Mouse (Mus musculus): Measurements from ENCODE around the gene Ccdc103.

The Ccdc103 gene

GRCm38 (mm10) chr11:102890096-102890495, 9.1 kb downstream of the Ccdc103 start:
- DNase-seq (ENCODE audit: low spot score in 2 of 2), result no peak

- peak; percentile 72 to 77 for DNase-seq (ENCODE audit: low spot score in 2 of 2)
Observed at GRCm38 (mm10) chr11:102893015-102893651, 12.1 kb downstream of the Ccdc103 start.

GRCm38 (mm10) chr11:102894716-102895115, 13.7 kb downstream of the Ccdc103 start:
- no peak for DNase-seq (ENCODE audit: low spot score in 2 of 2)

- no peak for DNase-seq (ENCODE audit: low spot score in 2 of 2)
Observed at GRCm38 (mm10) chr11:102895779-102896178, 14.8 kb downstream of the Ccdc103 start.

GRCm38 (mm10) chr11:102896641-102897040, 15.6 kb downstream of the Ccdc103 start:
- no peak for DNase-seq (ENCODE audit: low spot score in 2 of 2)

GRCm38 (mm10) chr11:102898408-102898807, 17.4 kb downstream of the Ccdc103 start:
- DNase-seq (ENCODE audit: low spot score in 2 of 2), result no peak

GRCm38 (mm10) chr11:102900763-102901162, 19.8 kb downstream of the Ccdc103 start, which contains the start of gene Gfap:
Gfap (minus strand) TSS chr11:102900912.
- DNase-seq (ENCODE audit: low spot score in 2 of 2), result peak; percentile 64 to 87

GRCm38 (mm10) chr11:102901199-102901598, 20.2 kb downstream of the Ccdc103 start:
- no peak for DNase-seq (ENCODE audit: low spot score in 2 of 2)

- DNase-seq (ENCODE audit: low spot score in 2 of 2), result no peak
Observed at GRCm38 (mm10) chr11:102902107-102902506, 21.1 kb downstream of the Ccdc103 start.

- no peak for DNase-seq (ENCODE audit: low spot score in 2 of 2)
Observed at GRCm38 (mm10) chr11:102903654-102904053, 22.6 kb downstream of the Ccdc103 start.

GRCm38 (mm10) chr11:102911376-102911775, 30.4 kb downstream of the Ccdc103 start:
- DNase-seq (ENCODE audit: low spot score in 2 of 2), result no peak

GRCm38 (mm10) chr11:102915380-102915779, 34.4 kb downstream of the Ccdc103 start:
- no peak for DNase-seq (ENCODE audit: low spot score in 2 of 2)

GRCm38 (mm10) chr11:102918077-102918476, 37.1 kb downstream of the Ccdc103 start:
- no peak for DNase-seq (ENCODE audit: low spot score in 2 of 2)

GRCm38 (mm10) chr11:102921491-102921890, 40.5 kb downstream of the Ccdc103 start:
- no peak for DNase-seq (ENCODE audit: low spot score in 2 of 2)

- peak; percentile 90 to 95 for DNase-seq (ENCODE audit: low spot score in 2 of 2)
Observed at GRCm38 (mm10) chr11:102924557-102925350, 43.8 kb downstream of the Ccdc103 start, which contains the start of gene Kif18b. Kif18b (minus strand) TSS chr11:102925124.

- no peak for DNase-seq (ENCODE audit: low spot score in 2 of 2)
Observed at GRCm38 (mm10) chr11:102925351-102925717, 44.3 kb downstream of the Ccdc103 start.

GRCm38 (mm10) chr11:102930672-102931071, 49.7 kb downstream of the Ccdc103 start:
- no peak for DNase-seq (ENCODE audit: low spot score in 2 of 2)
